Mouse (Mus musculus) spleen, adult 2 months (tissue): Measurements from ENCODE around the gene Glb1. TPM values are rescaled to one million over a fixed set of nuclear protein-coding genes. Genes with fewer than 3 reads are reported as not detected.

Experiments
- DNase-seq, 2 experiments: peaks; one replicate each; pipeline versions ENCODE4 v3.0.0 to v3.0.0-alpha.2; 2012 to 2021; ENCODE audit warnings: low spot score in 2 of 2, low read depth in 1 of 2
- H3K27ac ChIP-seq: fragments of 200-500 bp; 2 replicates; pipeline ENCODE4 v1.5.1; 2012; ENCODE audit warnings: low read length, inconsistent platforms; ENCODE audit not compliant: insufficient read depth
- H3K27me3 ChIP-seq: fragments of 200-500 bp; 2 replicates; pipeline ENCODE4 v1.6.1; 2012; ENCODE audit warnings: mild to moderate bottlenecking, moderate library complexity, low read length, inconsistent platforms; ENCODE audit not compliant: control insufficient read depth, insufficient read depth
- H3K36me3 ChIP-seq: fragments of 200-500 bp; 2 replicates; pipeline ENCODE4 v1.6.1; 2012; ENCODE audit warnings: mild to moderate bottlenecking, low read length, inconsistent platforms; ENCODE audit not compliant: control insufficient read depth, insufficient read depth
- H3K4me1 ChIP-seq: fragments of 200-500 bp; 2 replicates; pipeline ENCODE4 v1.6.1; 2011; ENCODE audit warnings: inconsistent platforms; ENCODE audit not compliant: control insufficient read depth, insufficient read depth, insufficient read length
- H3K4me3 ChIP-seq: fragments of 200-500 bp; 2 replicates; pipeline ENCODE4 v1.5.1; 2011; ENCODE audit warnings: mild to moderate bottlenecking, inconsistent platforms; ENCODE audit not compliant: insufficient read depth, insufficient read length; ENCODE audit errors: extremely low read depth
- CTCF ChIP-seq: fragments of 200-500 bp; IDR thresholded peaks from 2 replicates; pipeline ENCODE4 v1.5.1; 2011; ENCODE audit warnings: mild to moderate bottlenecking, inconsistent platforms; ENCODE audit not compliant: insufficient read depth, insufficient read length, insufficient replicate concordance; ENCODE audit errors: extremely low read depth
- POLR2A ChIP-seq: fragments of 200-500 bp; IDR thresholded peaks from 2 replicates; pipeline ENCODE4 v1.6.1; 2011; ENCODE audit warnings: low read depth, low read length, inconsistent platforms
- WGBS: fragments of 180-500 bp; shearing (Covaris S2); methylation state at CpG from one replicate; pipeline ENCODE4 v1.1.7; 2018; 5-methylcytosine and 5-hydroxymethylcytosine counted together
- polyA plus RNA-seq: library from polyadenylated mRNA; depleted of rRNA; stranded (reverse); fragments of >200 nt; gene quantifications from 2 replicates; pipeline ENCODE4 v1.2.3, GENCODE M21; 2012

Glb1 gene
- polyA plus RNA-seq, 1 experiment: 21.8 TPM

DNA sequence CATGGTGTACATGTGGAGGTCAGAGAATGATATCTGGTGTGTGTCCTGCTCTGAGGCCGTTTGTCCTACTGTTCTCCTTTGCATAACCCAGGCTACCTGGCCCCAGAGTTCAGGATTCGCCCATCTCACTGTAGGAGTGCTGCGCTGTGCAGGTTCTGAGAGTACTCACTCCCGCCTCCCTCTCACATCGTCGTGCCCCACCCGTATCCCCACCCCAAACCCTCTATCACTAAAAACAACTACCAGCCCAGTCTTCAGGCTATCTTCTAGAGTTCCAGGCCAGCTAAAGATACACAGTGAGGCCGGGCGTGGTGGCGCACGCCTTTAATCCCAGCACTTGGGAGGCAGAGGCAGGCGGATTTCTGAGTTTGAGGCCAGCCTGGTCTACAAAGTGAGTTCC is 1.2 kb upstream of the Glb1 start:
- Histone ChIP-seq H3K4me1 (peaks cover 4% of the 10 kb centered on the region), H3K4me3 (no peak overlapping the region), H3K27me3 (no peaks in the 10 kb centered on the region), H3K27ac (no peak overlapping the region), H3K36me3 (peaks cover 2% of the 10 kb centered on the region)
- DNase-seq: no peak
- WGBS: 87% methylated on average over 12 of the region's 12 CpGs
- TF ChIP-seq CTCF (no peak), POLR2A (no peak)

DNA sequence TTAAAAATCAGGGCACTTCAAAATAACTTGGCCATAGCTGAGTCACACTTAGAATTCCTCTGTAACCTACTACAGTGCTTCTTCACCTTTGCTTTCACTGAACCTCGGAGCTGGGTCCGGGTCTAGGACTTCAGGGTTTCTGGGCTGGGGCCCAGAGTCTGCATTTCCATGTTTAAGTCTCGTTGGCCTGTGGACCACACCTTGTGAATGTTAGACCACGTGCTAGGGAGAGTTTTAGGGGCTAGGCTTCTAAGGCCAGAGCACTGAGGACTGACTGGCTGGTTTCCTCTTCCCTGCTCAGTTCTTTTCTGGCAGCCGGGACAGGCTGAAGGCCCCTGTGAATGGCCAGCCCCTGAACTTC is 308 bp upstream of the Glb1 start:
- Histone ChIP-seq H3K4me3 (peak overlapping the region; percentile 97), H3K4me1 (peaks cover 4% of the 10 kb centered on the region), H3K36me3 (peaks cover 9% of the 10 kb centered on the region), H3K27ac (peak overlapping the region; percentile 74), H3K27me3 (no peaks in the 10 kb centered on the region)
- 4% methylated on average over 5 of the region's 5 CpGs for WGBS
- no peak for DNase-seq
- TF ChIP-seq CTCF (no peak), POLR2A (no peak)

GRCm38 (mm10) chr9:114401685-114402080 is 807 bp downstream of the Glb1 start:
- Histone ChIP-seq H3K36me3 (peaks cover 9% of the 10 kb centered on the region), H3K4me1 (peaks cover 4% of the 10 kb centered on the region), H3K27me3 (no peaks in the 10 kb centered on the region), H3K27ac (peak overlapping the region; percentile 98), H3K4me3 (peak overlapping the region; percentile 97)
- under 1% methylated on average over 16 of the region's 16 CpGs for WGBS
- no peak for DNase-seq
- TF ChIP-seq CTCF: no peak
- no peak for TF ChIP-seq POLR2A

DNA sequence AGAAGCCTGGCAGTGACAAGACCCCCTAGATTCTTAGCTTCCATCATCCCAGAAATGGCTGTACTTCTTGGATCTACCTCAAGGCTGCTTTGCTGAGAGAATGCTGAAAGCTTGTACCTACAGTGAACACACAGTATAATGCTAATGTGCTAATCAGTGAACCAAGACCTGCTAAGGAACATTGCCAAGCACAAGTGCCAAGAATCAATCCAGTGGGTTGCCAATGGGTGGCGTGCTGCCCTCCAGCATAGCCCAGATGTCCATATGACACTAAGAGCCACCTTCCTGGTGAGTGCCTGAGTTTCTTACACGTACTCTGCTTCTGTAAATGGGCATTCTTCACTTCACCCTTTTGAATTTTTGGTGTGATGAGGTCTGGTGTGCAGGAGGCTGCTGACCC is 6.8 kb downstream of the Glb1 start:
- Histone ChIP-seq H3K4me1 (no peaks in the 10 kb centered on the region), H3K36me3 (peaks cover 18% of the 10 kb centered on the region), H3K4me3 (no peak overlapping the region), H3K27ac (no peak overlapping the region), H3K27me3 (no peaks in the 10 kb centered on the region)
- TF ChIP-seq POLR2A: no peak
- TF ChIP-seq CTCF: no peak
- DNase-seq: no peak
- WGBS: 92% methylated on average over 2 of the region's 2 CpGs

- WGBS: 93% methylated on average over 11 of the region's 11 CpGs
- Histone ChIP-seq H3K36me3 (peaks cover 9% of the 10 kb centered on the region), H3K4me1 (no peaks in the 10 kb centered on the region), H3K27ac (no peak overlapping the region), H3K27me3 (no peaks in the 10 kb centered on the region), H3K4me3 (no peak overlapping the region)
- TF ChIP-seq POLR2A: no peak
- TF ChIP-seq CTCF: no peak
- DNase-seq: no peak
These were observed 9.5 kb downstream of the Glb1 start for GRCm38 (mm10) chr9:114410313-114410862.

DNA sequence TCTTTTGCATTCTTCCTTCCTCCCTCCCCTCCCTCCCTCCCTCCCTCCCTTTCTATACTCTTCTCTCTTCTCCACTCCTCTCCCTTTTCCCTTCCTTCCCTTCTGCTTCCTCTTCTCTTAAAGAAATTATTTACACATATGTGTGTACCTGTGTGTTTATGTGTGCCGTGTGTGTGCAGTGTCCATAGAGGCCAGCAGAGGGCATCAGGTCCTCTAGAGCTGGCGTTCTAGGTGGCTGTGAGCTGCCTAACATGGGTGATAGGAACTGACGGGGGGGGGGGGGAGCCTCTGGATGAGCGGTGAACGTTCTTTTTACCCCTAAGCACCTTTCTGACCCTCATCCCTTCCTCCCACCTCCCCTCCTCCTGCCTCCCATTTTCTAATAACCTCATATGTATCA is 10.4 kb downstream of the Glb1 start:
- Histone ChIP-seq H3K27ac (no peak overlapping the region), H3K4me1 (no peaks in the 10 kb centered on the region), H3K4me3 (no peak overlapping the region), H3K36me3 (peaks cover 9% of the 10 kb centered on the region), H3K27me3 (no peaks in the 10 kb centered on the region)
- TF ChIP-seq CTCF: no peak
- TF ChIP-seq POLR2A: no peak
- no peak for DNase-seq
- WGBS: 82% methylated on average over 5 of the region's 5 CpGs

GRCm38 (mm10) chr9:114412406-114412805 is 11.5 kb downstream of the Glb1 start:
- H3K4me1 ChIP-seq: no peaks in the 10 kb centered on the region
- 75% methylated on average over 9 of the region's 9 CpGs for WGBS
- no peak for DNase-seq
- no peak overlapping the region for H3K27ac ChIP-seq
- no peak overlapping the region for H3K4me3 ChIP-seq
- TF ChIP-seq CTCF (no peak), POLR2A (no peak)
- peaks cover 6% of the 10 kb centered on the region for H3K36me3 ChIP-seq
- no peaks in the 10 kb centered on the region for H3K27me3 ChIP-seq
